Mouse (Mus musculus): ENCODE measurements around the gene Dusp19. TPM values are rescaled to one million over a fixed set of nuclear protein-coding genes. Genes with fewer than 3 reads are reported as not detected.
A peak's percentile ranks its signal among the peaks of the same experiment; 100 is the strongest.

The Dusp19 gene
- total RNA-seq (2022), result 10 to 100 TPM; 18.2 to 23.2 (median 22.5) TPM

DNA sequence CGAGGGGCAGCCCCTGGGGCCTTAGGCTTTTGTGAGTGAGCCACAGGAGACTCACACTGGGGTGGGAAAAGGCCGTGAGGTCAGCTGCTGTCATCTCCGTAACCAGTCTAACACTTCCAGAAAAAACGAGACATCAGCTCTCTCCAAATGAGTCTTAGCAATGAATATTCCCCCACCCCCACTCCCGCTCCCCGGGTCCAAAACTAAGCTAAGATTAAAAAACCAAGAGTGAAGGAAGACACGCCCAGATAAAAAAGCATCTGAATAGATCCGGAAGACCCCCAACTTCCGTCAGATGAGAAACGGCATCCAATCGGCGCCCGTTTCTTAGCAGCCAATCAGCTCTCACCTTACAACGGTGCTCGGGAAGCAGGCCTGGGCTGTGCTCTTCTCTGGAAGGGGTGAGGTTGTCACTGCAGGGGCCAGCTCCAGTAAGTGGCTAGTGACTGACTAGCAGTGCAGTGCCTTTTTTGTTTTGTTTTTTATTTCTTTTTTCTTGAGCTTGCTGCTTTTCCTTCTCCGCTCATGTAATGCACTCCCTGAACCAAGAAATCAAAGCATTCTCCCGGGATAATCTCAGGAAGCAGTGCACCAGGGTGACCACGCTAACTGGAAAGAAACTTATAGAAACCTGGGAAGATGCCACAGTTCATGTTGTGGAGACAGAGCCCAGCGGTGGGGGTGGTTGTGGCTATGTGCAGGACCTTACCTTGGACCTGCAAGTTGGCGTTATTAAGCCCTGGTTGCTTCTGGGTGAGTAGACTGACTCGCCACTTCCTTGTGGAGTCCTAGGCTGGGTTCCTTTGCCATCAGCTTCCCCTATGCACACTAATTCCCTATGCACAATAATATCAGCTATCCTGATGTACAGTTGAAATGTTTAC is at the start of gene Dusp19, which contains the start of gene Nup35:
Gene Dusp19 (plus strand): TSS at position 192 of the 884 bp plus-strand sequence.
Gene Nup35 (plus strand): TSS at position 383 of the 884 bp plus-strand sequence.
- DNase-seq (ENCODE audit: low spot score in 2 of 2), result peak; percentile 90 to 99

DNA sequence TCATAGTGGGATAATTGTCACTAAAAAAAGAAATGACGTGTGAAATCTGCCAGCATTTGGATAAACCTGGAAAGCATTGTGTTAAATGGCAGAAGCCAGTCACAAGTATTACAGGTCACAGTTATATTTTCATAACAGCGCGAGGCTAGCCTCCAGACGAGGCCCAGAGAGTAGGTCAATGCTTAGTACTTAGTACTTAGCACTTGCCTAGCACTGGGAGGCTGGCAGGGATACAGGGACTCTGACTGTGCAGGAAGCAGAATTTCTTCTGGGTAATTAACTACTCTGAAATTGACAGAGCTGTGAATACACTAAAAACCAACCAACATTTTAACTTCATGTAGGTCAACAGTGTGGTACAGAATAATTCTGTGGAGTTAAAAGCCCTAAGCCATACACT is 49.4 kb upstream of the Dusp19 start:
- DNase-seq (ENCODE audit: low spot score in 2 of 2), result no peak

DNA sequence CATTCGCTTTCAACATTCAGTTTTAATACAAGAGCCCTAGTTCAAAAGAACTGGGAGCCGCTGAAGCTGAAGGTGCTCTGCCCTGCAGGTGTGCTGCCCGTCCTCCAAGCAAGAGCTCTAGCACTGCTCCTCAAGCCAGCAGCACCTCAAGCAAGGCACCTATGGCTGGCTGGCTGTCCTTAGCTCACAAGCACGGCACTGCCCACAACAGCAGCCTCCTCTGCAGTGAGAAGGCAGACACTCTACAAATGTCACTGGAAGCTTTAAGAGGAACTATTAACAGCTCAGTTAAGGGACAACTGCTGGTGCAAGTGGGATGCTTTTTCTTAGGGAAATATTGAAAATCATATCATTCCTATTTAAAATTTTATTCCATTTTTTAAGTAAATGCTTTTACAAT is 46.2 kb upstream of the Dusp19 start:
- DNase-seq (ENCODE audit: low spot score in 2 of 2), result no peak

DNA sequence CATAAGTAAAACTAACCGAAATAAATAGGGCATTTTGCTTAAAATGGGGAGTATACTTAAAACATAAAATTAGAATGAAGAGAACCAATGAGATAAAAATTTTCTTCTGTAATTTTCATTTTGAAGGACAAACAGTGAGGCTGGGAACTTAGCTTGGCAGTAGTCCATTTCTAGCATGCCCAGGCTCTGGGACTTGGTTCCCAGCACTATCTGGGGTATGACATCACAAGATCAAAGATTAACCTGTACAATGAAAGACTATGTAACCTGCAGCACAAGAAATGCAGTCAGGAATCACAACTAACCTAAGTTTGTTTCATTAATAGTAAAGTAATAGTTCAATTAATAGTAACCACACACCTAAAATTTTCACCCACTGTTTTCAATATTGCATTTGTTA is 39.6 kb upstream of the Dusp19 start:
- no peak for DNase-seq (ENCODE audit: low spot score in 2 of 2)

DNA sequence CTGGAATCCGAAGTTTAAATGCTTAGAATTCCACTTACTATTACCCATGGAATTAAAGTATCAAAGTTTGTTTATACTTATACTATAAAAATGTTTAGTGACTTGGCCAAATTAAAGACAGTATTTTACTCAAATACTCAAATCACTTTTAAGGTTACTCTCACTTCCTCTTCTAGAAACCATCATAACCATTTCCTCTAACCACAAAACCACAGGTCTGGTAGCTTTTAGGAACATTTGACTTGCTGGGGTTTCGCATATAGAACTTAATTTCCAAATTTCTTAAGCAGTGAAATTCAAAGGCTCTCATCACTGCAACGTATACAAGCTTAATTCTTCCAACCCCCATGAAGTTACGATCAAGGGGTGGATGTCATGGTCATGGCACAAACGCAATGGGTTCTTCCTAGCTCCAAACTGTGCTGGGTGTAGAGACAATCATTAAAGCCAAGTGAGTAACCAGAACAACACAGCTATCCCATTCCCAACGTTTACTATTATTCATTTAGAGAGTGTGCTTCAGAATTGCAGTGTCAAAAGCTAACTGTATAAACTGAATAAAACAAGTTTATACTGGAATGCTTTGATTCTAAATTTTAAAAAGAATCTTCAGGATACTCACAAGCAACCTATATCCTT is 37.5 kb upstream of the Dusp19 start:
- no peak for DNase-seq (ENCODE audit: low spot score in 2 of 2)

DNA sequence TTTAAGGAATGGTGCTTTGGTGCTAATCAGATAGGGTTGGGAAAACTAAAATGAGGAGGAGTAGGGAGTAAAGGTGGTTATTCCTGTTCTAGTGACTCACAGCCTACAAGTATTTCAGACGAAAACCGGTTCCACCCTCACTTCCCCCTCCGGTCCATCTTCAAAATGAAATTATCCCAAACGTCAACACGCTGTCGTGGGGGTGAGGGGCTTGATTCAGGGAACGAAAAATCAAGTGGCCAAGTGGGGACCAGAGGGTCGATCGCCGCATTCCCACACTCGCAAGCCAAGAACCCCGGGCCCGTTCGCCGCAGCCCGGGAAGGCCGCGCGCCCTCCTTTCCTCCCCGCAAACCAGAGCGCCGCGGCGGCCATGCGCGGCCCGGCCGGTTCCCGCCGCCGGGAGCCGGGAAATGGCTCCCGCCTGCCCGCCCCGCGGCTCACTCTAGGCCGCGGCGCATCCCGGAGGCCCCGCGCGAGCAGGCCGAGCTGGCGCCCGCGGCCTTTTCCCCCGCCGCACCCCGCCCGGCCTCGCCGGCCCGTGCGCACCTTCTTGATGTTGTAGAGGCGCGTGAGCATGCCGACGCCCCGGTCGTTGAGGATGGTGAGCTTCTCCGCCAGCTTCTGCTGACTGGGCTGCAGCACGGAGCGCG is 36.4 kb upstream of the Dusp19 start:
- peak; percentile 37 for DNase-seq (ENCODE audit: low spot score in 2 of 2)

DNA sequence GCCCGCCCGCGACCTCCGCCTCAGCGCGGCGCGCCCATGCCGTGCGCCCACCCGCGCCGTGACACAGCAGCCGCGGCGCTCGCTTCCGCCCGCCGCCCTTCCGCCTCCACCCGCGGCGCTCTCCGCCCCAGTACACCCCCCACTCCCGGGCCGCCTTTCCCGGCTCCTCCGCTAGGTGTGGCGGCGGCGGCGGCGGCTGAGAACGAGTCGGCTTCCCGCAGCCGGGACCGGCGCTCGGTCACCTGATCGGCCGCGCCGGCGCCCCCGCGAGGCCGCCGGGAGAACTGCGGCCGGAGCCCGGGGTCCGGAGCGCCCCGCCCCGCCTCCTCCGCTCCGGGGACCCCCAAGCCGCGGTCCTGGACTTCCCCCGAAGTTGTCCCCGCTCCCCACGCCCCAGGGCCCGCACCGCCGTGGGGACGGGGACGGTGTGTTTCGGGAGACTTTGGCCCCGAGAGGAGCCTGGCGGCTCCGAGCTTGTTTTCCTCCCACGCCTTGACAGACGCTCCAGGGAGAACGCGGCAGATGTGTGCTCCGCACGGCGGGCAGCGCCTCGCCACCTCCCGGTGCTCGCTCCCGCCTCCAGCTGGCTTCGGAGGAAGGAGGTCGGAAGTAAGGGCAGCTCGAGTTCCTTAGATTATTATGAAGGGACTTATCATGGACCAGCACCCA is 35.7 kb upstream of the Dusp19 start, which contains the start of gene Nckap1:
Gene Nckap1 (minus strand): TSS at position 338 of the 669 bp plus-strand sequence.
- DNase-seq (ENCODE audit: low spot score in 2 of 2), result peak; percentile 80 to 81

DNA sequence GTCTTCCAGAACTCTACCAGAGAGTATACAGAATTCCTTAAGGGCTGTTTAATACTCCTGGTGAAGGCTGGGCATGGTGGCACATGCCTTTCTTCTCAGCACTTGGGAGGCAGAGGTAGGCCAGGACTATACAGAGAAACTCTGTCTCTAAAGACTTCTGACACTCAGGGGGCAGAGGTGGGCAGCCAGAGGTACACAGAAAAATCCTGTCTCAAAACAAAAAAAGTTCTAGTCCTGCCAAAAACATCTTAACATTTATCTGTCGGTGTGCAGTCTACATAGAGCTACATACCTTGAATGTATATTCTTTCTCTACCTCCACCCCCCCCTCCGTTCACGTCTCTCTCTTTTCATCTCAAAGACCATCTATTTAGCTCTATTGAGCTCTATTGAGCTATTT is 34.5 kb upstream of the Dusp19 start:
- DNase-seq (ENCODE audit: low spot score in 2 of 2), result no peak

DNA sequence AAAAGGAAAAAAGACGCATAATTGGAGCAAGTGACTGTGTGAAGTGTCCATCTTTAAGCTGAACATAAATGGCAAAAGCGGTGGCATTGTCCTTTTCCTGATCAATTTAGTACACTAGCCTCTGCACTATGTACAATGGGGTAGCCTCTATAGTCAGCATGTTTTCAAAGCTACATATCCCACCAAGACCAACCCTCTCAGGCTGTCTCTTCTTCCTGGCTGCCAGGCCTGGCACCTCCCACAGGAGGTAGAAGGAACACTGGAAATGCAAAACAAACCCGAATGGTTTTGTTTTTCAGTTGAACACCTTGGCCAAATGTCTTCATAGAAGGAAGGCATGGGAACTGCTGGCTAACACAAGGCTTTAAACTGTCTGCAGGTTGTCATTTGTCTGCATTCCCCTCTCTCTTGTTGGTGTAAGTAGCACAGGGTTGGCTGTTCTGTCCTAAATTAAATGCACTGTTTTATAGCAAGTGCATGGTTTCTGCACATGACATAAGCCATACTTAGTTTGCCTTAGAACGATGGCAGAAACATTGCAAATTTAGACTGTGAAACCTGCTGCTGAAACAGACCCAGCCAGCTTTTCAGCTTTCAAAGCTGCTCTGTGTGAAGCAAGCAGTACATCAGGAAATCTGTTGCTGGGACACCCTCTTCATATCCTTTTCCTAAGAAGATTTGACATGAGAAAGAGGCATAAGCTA is 22.5 kb upstream of the Dusp19 start:
- peak in 1 of 2 experiments; percentile 42 for DNase-seq (ENCODE audit: low spot score in 2 of 2)

DNA sequence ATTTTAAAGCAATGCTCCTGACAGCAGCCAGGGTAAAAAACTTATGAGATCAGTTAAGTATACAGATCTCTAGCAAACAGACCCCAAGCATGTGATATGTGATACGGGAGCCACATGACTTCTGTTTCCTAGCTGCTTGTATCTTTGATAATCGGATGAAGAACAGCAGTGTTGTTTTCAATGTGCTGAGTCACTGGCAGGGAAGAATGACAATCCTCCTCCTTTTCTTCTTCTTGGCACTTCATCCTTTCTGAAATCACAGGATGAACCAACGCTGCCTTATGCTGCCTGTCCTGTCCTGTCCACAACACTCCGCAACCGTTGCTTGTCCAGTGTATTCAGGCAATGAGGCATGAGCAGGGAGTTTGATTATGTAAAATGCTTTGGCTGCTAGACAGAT is 19.9 kb upstream of the Dusp19 start:
- DNase-seq (ENCODE audit: low spot score in 2 of 2), result no peak

DNA sequence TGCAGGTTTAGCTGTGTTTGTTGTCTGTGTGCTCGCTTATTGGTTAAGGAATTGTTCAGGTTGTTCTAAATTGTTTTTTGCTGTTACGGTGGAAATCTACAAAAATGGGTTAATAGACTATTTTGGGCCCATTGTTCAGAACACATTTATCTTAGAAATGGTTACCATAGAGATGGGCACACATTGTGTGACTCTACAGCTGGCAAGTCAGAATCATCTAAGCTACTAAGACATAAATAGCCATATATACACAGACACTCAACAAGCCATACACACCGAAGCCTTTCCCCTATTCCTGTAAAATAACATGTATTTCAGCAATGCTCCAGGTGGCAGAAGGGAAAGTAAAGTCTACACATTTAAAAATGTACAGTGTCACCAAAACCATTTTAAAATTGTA is 17.0 kb upstream of the Dusp19 start:
- no peak for DNase-seq (ENCODE audit: low spot score in 2 of 2)

DNA sequence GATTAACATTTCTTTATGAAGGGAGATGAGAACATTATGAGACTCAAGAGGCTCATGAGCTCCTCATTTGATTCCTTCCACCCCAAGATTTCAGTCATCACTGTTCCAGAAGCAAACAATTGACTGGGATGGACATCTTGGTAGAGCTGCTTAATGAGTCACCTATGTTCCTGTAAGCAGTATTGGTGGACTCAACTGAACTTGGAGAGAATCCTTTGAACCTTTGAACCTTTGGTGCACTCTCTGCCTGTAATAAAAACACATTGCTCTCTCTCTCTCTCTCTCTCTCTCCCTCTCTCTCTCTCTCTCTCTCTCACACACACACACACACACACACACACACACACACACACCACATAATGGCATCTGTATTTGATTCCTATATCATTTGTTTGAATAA is 16.2 kb upstream of the Dusp19 start:
- DNase-seq (ENCODE audit: low spot score in 2 of 2), result no peak

DNA sequence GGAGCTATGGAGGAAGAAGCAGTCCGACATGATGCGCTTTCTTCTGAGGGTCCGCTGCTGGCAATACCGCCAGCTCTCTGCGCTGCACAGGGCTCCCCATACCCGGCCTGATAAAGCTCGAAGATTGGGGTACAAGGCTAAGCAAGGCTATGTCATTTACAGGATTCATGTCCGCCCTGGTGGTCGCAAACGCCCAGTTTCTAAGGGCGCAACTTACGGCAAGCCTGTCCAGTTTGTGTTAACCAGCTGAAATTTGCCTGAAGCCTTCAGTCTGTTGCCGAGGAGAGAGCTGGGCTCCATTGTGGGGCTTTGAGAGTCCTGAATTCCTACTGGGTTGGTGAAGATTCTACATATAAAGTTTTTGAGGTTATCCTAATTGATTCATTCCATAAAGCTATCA is 14.1 kb upstream of the Dusp19 start:
- no peak for DNase-seq (ENCODE audit: low spot score in 2 of 2)

DNA sequence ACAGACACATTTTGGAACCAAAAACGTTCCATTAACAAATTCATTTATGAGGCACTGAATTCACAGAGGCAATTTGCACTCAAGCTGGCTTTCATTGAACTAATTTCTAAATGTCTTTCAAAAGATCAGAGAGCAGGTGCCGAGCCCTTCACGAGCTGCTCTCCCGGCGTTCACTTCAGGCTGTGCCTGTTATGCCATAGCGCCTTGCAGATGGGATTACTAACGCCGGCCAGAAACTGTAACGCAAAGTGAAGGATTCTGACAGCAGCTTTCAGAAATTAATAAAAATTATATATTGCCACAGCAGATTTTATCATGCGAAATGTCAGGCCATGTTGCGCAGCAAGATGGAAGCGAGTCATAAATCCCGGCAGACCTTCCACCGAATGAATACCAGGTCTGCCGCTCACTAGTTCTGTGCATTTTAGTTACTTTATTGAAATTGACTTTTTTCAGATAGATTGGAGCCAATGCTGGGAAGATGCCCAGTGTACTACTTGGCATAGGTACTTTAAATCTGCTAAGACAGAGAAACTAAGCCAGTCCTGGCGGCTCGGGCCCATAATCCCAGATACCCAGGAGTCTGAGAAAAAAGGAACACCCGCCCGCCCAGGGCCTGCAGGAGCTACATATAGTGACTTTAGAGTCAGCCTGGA is 12.9 kb upstream of the Dusp19 start:
- no peak for DNase-seq (ENCODE audit: low spot score in 2 of 2)

DNA sequence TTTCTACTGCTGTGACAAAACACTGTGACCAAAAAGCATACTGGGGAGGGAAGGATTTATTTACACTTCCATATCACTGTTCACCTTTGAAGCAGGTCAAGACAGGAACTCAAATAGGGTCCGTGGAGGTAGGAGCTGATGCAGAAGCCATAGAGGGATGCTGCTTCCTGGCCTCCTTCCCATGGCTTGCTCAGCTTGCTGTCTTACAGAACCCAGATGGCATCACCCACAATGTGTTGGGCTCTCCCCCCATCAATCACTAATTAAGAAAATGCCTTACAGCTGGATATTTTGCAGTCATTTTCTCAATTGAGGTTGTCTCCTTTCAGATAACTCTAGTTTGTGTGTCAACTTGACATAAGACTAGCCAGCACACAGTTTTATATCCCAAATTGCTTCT is 4.6 kb upstream of the Dusp19 start:
- no peak for DNase-seq (ENCODE audit: low spot score in 2 of 2)

DNA sequence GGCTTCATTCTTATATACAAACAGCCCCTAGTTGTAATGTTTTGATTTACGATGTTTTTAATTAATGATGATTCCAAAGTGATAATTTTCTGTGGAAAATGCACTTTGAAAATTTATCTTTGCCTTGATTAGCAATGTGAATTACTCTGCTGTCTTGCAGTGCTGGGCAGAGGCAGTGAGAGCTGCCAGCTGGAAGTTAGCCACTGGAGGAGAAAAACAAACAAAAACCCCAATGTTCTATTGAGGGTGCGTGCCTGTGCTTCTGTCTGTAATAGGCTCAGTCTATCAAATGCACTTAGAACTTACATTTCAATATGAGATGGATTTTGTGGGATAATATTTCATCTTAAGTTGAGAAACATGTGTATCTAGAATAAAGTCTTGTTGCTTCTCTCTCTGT is 4.0 kb upstream of the Dusp19 start:
- peak in 1 of 2 experiments; percentile 56 for DNase-seq (ENCODE audit: low spot score in 2 of 2)

DNA sequence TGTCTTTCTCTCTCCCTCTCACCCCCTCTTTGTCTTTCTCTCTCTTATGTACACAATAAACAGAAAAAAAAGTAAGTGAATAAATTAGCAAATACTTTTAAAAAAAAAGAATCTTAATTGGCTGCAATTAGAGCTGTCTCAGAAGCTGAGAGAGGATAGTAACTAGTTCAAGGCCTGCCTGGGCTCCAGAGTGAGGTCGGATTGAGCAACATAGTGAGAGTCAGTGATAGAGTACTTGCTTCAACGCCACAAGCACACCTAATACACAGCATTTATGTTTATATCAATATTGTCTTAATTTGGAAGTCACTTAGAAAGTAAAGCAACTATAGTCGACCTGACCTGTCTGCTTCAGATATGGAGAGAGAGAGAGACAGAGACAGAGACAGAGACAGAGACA is 2.1 kb downstream of the Dusp19 start:
- DNase-seq (ENCODE audit: low spot score in 2 of 2), result no peak

DNA sequence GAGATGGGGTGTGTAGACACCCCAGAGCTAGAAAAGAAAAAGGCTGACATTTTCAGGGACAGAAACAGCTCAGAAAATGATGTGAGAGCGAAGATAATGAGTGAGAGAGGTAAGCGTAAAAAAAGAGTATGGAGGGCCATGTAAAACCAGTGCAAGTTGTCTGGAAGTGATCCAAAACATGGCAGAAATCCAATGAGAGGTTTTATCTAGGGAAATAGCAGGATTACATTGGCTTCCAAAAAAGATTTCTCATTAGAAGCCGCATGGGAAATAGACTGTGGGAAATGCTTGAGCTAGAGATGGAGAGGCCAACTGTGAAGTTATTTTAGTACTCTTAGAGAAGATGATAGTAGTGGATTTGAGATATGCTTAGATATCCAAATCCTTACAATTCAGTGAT is 5.1 kb downstream of the Dusp19 start:
- DNase-seq (ENCODE audit: low spot score in 2 of 2), result no peak

DNA sequence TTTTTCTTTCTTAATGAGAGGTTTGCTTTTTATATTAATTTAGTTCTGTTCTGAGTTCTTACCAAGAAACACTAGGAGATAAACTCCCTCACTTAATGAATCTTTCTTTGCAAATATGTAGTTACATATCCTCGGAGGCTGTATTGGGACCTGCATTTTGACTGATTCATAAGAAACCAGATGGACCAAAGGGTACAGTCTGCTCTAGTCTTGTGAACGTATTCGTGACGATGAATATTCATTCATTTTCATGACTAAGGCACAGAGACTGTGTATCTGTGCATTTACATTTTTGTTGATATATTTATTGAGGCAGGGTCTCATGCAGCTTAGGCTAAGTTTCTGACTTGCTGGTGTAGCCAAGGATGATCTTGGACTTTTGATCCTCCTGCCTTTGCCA is 7.7 kb downstream of the Dusp19 start:
- DNase-seq (ENCODE audit: low spot score in 2 of 2), result no peak

DNA sequence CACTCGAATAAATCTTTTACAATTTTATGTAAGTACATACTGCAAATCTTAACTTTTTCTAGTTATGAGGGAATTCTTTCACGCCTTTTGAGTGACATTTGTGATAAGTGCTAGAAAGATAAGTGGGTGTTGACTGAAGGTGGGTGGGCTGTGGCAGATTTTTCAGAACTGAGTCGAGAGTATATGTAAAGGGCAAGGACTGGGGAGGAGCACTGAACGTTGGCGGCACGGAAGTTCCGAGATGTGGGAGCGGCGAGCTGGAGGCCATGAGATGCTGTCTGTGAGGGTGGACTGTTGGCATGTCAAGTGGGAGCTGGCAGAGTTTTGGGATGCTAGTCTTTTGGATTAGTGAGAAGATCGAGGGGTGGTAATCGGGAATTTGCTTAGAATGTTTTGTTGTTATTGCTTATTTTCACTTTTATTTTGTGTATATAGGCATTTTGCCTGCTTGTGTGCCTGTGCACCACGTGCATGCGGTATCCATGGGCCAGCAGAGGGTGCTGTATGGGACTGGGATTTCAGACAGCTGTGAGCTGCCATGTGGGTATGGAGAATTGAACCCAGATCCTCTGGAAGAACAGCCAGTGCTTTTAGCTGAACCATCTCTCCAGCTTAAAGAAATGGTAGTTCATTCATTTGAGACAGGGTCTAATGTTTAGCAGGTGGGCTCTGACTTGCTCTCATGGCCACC is 15.6 kb downstream of the Dusp19 start:
- peak in 1 of 2 experiments; percentile 40 for DNase-seq (ENCODE audit: low spot score in 2 of 2)
